Mouse (Mus musculus) liver, adult 2 months (tissue): ENCODE data around the gene Tnip2.

Experiments used
- CTCF ChIP-seq: fragments of 200-500 bp; IDR thresholded peaks from 2 replicates; pipeline ENCODE4 v1.5.1; 2011; ENCODE audit warnings: low read depth, low read length, control low read depth
- POLR2A ChIP-seq: fragments of 200-500 bp; IDR thresholded peaks from 2 replicates; pipeline ENCODE4 v1.6.1; 2011; ENCODE audit warnings: low read length, control low read depth; ENCODE audit not compliant: insufficient read depth; ENCODE audit errors: extremely low read depth

DNA sequence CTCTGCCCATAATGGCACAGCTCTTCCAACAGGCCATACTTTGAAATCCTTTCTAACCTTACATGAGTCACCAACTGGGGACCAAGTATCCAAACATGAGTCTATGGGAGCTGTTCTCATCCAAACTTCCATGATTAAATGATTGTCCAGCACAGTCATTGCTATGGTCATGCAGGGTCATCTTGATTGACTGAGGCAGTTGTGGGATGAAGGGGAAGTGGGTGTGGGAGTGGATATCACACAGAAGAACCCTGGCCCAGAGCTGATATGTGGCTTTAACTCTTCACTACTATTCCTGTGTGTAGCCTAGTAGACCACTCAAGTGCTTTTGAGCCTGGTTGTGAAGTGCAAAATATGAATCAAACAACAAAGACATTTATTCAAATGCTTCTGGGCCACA lies 1.3 kb upstream of the Tnip2 start:
- TF ChIP-seq POLR2A (no peak), CTCF (no peak)
